Mouse (Mus musculus) gonadal fat pad, adult 2 months (tissue): ENCODE data around the gene Tnfsf14. TPM values are rescaled to one million over a fixed set of nuclear protein-coding genes. Genes with fewer than 3 reads are reported as not detected.

ENCODE experiments used
- DNase-seq: peaks from one replicate; pipeline ENCODE4 v3.0.0-alpha.2; 2012; ENCODE audit warnings: low read depth
- polyA plus RNA-seq: library from polyadenylated mRNA; depleted of rRNA; stranded (reverse); fragments of >200 nt; gene quantifications from 2 replicates; pipeline ENCODE4 v1.2.3, GENCODE M21; 2012; rRNA removed

The Tnfsf14 gene
- 0.24 and 0.32 TPM in 2 replicates for polyA plus RNA-seq

DNA sequence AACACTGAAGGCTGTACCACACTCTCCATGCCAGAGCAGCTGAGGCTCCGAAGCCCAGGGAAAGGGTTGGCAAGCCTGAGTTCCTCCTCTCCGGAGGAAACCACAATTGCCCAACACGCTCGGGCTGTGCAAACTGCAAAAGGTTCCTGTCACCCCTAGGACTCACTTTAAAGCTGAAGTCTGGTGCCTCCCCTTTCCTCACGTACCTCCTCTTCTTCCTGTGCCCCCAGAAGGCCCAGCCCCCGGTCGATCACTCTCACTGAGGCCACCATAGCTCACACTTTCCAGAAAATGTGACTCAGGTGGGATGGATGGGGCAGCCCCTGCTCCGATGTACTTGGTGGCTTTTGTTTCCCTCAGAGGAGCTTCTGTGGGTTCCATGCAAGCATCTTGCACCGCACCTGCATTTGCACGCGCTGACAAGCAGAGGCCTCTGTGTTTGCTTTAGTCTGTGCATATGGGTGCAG, at the start of gene Tnfsf14:
Gene Tnfsf14 (minus strand): TSS at position 137 of the 467 bp plus-strand sequence.
- no peak for DNase-seq

- DNase-seq = no peak
These were observed 43.2 kb upstream of the Tnfsf14 start for GRCm38 (mm10) chr17:57237181-57237580.

GRCm38 (mm10) chr17:57235803-57236202, 41.8 kb upstream of the Tnfsf14 start:
- DNase-seq = no peak

GRCm38 (mm10) chr17:57234254-57234928, 40.4 kb upstream of the Tnfsf14 start:
- DNase-seq = no peak

GRCm38 (mm10) chr17:57233038-57233437, 39.1 kb upstream of the Tnfsf14 start:
- no peak for DNase-seq

GRCm38 (mm10) chr17:57232200-57232599, 38.2 kb upstream of the Tnfsf14 start:
- no peak for DNase-seq

- DNase-seq = no peak
These were observed 37.4 kb upstream of the Tnfsf14 start for GRCm38 (mm10) chr17:57231321-57231771.

DNA sequence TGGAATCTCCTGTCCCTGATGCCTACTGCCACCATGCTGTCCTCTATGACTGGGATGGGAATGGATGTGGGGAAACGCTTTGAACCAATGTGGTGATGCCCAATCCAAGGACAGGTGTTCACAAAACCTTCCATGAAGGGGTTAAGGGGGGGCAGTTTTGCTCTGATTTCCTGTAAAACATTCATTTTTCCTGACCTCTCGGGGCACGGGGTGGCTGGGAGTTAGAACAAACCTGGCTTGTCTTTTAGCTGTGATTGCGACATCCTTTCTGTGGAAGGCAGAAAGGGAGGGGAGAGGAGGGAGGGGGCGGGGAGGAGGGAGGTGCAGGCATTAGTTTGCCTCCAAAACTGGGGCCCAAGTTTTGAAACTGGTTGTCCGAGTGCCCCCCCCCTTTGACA, 36.8 kb upstream of the Tnfsf14 start:
- DNase-seq = no peak

GRCm38 (mm10) chr17:57229851-57230727, 36.1 kb upstream of the Tnfsf14 start:
- no peak for DNase-seq

DNA sequence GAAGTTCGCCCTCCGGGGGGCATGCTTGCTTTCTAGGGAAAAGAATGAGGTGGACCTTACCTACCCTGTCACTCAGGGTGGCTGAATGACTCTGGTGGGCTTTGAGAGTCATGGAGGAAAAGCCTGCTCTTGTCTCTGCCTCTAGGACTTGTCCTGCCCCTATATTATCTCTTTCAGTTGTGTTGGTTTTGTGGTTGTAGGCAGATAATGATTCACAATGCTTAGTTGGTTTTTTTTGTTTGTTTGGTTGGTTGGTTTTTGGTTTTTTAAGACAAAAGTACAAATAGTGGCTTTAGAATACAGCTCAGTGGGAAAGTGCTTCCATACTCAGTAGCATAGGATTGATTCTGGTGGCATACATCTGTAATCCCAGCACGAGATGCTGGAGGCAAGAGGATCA, 34.9 kb upstream of the Tnfsf14 start:
- DNase-seq = no peak

DNA sequence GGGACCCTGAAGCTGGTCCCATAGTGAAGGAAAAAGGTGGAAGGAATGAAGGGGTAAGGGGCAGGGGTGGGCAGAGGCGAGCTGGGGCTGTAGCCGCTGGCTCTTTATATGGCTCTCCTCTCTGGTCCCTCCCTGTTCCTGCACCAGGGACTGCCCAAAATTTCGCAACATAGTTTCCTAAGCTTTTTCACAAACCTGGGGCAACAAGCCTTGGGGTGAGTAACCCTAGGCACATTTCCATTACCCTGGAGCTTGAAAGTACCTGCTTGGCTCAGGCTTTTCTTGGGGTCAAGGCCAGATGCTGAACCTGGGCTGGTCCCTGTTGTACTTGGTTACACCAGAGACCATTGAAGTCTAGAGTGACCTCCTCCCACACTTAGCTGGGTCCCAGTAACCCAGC, 34.0 kb upstream of the Tnfsf14 start, which contains the start of gene C3:
Gene C3 (minus strand): TSS at position 123 of the 400 bp plus-strand sequence.
- no peak for DNase-seq

- no peak for DNase-seq
These were observed 33.5 kb upstream of the Tnfsf14 start for GRCm38 (mm10) chr17:57227468-57227867.

DNA sequence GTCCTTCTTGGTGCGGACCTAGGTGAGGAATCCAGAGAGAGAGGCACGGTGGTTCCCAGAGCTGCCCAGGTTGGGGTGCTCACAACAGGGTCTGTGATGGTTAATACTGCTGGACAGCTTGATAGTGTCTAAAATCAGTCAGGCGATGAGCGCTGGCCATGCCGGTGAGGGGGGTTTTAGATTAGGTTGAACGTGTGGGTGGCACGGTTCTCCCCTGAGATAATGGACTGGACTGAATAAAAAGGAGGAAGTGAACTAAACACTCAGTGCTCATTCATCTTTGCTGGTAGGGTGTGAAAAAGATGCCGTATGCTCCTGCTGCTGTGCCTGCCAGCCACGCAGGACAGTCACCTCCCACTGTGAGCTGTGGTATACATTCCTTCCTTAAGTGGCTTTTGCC, 29.3 kb upstream of the Tnfsf14 start:
- no peak for DNase-seq

- DNase-seq = no peak
These were observed 27.9 kb upstream of the Tnfsf14 start for GRCm38 (mm10) chr17:57221911-57222310.

GRCm38 (mm10) chr17:57219884-57220207, 25.9 kb upstream of the Tnfsf14 start:
- no peak for DNase-seq

DNA sequence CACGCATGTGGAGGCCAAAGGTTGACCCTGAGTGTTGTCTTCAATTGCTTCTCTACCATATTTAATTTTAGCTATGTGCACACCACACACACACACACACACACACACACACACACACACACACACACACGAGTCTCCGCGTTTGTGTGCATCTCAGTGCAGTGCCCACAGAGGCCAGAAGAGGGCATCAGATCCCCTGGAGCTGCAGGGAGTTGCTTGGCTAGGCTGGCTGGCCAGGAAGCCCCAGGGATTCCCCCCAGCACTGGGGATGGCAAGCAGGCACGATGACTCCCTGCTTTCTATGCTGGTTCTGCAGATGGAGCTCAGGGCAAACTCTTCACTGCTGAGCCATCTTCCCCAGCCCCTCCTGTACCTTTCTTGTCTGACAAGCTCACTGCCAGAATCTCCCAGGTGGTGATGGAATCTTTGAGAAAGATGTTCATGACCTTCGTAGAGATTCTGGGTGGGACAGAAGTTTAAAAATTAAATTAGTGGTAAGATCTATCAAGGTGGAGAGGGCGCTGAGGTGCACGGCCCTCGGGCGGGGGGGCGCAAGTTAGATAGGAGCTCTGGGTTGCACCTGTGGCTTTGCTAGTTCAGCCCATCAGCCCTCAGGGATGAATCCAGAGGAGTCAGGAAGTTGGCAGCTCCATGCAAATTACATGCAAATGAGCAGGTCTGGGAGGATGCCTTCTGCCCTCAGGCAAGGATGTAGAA, 25.3 kb upstream of the Tnfsf14 start:
- DNase-seq = no peak

DNA sequence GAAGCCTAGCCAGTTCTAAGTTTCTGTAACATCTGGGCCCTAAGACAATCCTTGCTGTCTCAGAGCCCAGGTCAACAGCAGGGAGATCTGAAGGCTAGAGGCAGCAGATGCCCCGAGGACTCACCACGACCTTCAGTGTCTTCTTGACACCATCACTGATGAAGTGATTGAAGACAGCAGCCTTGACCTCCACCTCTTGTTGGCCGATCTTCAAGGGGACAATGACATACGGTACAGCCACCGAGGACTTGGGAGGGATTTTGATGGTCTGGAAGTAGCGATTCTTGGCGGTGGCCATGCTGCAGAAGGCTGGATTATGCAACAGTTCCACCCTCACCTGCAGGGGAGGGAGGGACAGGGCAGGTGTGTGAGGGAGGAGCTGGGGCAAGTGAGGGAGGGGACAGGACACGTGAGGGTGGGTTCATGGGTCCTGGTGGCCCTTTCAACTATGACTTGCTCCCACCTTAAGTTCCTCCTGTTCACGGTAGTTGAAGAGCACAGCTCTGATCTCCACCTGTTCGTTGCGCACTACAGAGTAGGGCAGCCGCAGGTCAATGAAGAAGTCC, 24.4 kb upstream of the Tnfsf14 start:
- no peak for DNase-seq

GRCm38 (mm10) chr17:57214676-57215387, 20.9 kb upstream of the Tnfsf14 start:
- no peak for DNase-seq

DNA sequence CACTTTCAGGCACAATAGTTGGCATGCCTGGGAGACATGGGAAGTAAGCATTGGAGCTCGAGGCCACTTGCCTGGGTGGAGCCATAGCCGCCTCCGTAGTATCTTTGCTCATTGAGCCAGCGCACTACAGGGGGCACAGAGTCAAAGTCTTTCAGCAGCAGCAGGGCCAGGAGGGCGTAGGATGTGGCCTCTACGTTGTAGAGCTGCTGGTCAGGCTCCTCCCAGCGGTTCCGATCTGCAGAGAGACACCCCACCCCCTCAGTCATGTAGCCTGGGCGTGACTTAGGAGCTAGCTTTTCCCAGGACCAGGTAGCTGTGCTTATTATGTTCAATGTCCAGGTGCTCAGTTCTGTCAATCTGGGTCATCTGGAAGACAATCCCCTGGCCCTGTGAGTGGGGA, 17.5 kb upstream of the Tnfsf14 start:
- DNase-seq = no peak

DNA sequence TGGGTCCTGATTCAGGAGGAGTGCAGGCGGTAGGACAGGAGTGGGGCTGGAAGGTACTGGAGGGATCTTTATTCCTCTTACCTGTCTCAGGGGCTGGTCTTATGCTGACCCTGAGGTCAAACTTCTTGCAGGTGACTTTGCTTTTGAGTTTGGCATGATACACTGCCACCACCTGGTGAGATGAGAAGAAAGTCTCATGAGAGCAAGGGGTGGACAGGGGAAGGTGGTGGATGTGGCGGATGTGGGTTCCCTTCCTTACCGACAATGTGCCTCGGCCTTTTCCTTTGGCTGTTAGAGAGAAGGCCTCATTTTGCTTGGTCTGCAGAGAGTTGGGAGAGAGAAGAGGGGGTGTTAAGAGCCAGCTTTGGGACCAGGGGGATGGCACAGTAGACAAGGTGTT, 15.4 kb upstream of the Tnfsf14 start:
- no peak for DNase-seq

DNA sequence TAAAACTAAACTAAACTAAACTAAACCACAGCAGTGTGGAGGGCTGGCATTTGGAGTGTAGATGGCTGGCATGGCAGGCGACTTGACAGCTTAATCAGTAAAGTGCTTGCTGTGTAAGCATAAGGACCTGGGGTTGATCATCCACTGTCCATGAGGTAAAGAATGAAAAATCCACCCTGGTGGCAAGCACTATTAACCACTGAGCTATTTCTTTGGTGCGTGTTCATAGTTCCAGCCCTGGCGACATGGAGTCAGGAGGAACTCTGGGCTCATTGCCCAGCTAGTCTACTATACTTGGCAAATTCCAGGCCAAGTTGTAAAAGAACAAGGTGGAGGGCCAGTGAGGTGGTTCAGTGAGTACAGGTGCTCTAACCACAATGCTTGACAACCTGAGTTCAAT, 14.0 kb upstream of the Tnfsf14 start:
- no peak for DNase-seq
